ENCODE assay signal across 13 mouse cellular contexts in genomic region chr14:30354761-30355160, GRCm38 (mm10).
A peak's percentile ranks its signal among the peaks of the same experiment; 100 is the strongest.
DNase-seq lines count a peak whose midpoint lies in the region; ATAC-seq lines count a peak whose summit lies in the region.
"Had no signal": no experiment of that assay in that cellular context is flagged by ENCODE, and none has a peak within 500 bp of the region (broad histone marks: within the 10 kb centered on the region; RNA-seq: fewer than 3 reads in every experiment).

No protein-coding gene starts in this region.

- peak; percentile 66 for DNase-seq in heart, embryonic 10.5 days (ENCODE audit: low spot score)
- no peak for DNase-seq in heart, postnatal 25 days (ENCODE audit: low spot score)
- peak; percentile 36 for DNase-seq in testis, postnatal 10 days (ENCODE audit: low spot score)
- no peak for DNase-seq in testis, postnatal 14 days (ENCODE audit: low spot score)
- no peak for DNase-seq in cerebellum, adult 11 months
- DNase-seq in left cerebral cortex, adult 11 months (ENCODE audit: low spot score), result no peak
- DNase-seq: kidney, adult 9 months; right cerebral cortex, postnatal 4 days; thymus, postnatal 14 days had no signal

- no peak overlapping the region for H3K27ac ChIP-seq in heart, embryonic 10.5 days
- no peak overlapping the region for H3K27ac ChIP-seq in limb, embryonic 13.5 days
- H3K27ac ChIP-seq: liver, embryonic 12.5 days had no signal

- intact Hi-C loops in heart, postnatal 25 days (cut with DNase I), result no loop called here

- H3K4me1 ChIP-seq in heart, embryonic 10.5 days, result peaks cover 26% of the 10 kb centered on the region
- H3K4me1 ChIP-seq in limb, embryonic 13.5 days, result peaks cover 18% of the 10 kb centered on the region

- ATAC-seq in limb, embryonic 13.5 days (ENCODE audit: low FRiP score, low read depth), result no peak
- ATAC-seq: inflammation-experienced regulatory T-cells, adult 6 months; liver, embryonic 12.5 days had no signal

- H3K9me3 ChIP-seq in heart, embryonic 10.5 days, result no peaks in the 10 kb centered on the region
- H3K9me3 ChIP-seq in limb, embryonic 13.5 days, result no peaks in the 10 kb centered on the region
- H3K9me3 ChIP-seq: G1E; liver, embryonic 12.5 days had no signal

- 47% methylated on average over 3 of the region's 3 CpGs for WGBS in heart, embryonic 10.5 days
- 58% methylated on average over 3 of the region's 3 CpGs for WGBS in limb, embryonic 13.5 days

- H3K9ac ChIP-seq in limb, embryonic 13.5 days, result no peak overlapping the region
- H3K9ac ChIP-seq: liver, embryonic 12.5 days had no signal

- H3K4me3 ChIP-seq in heart, embryonic 10.5 days, result no peak overlapping the region
- H3K4me3 ChIP-seq in limb, embryonic 13.5 days, result peak overlapping the region; percentile 62; the same call in 1 of the 2 replicates
- H3K4me3 ChIP-seq: liver, embryonic 12.5 days had no signal

- H3K4me2 ChIP-seq in limb, embryonic 13.5 days (replicated peaks), result 0 out of 2 replicates have a peak overlapping the region, but pooled peaks have one; percentile 86
- H3K4me2 ChIP-seq: liver, embryonic 12.5 days had no signal

- H3K27me3 ChIP-seq in heart, embryonic 10.5 days (ENCODE audit: insufficient read depth, poor library complexity, severe bottlenecking), result peaks cover 41% of the 10 kb centered on the region
- peaks cover 45% of the 10 kb centered on the region for H3K27me3 ChIP-seq in limb, embryonic 13.5 days

- no peaks in the 10 kb centered on the region for H3K36me3 ChIP-seq in heart, embryonic 10.5 days
- H3K36me3 ChIP-seq in limb, embryonic 13.5 days, result no peaks in the 10 kb centered on the region
- H3K36me3 ChIP-seq: G1E; liver, embryonic 12.5 days had no signal

Comparison
In these comparisons a context has a peak if more than half of its experiments do, and no peak if none do; other contexts are left out.
1. DNase-seq: peak in heart, embryonic 10.5 days (single experiment) and testis, postnatal 10 days (single experiment); none in heart, postnatal 25 days (single experiment), testis, postnatal 14 days (single experiment), cerebellum, adult 11 months (single experiment) and left cerebral cortex, adult 11 months (single experiment).